Mouse (Mus musculus) embryonic facial prominence, embryonic 13.5 days (tissue): ENCODE results near the gene Syt12. TPM values are rescaled to one million over a fixed set of nuclear protein-coding genes. Genes with fewer than 3 reads are reported as not detected.

Experiments
- ATAC-seq: fragments of 200-750 bp; cut with Nextera tagmentation; 2 replicates; pipeline ENCODE4 v1.8.0; 2017; ENCODE audit warnings: low read depth; ENCODE audit not compliant: insufficient number of reproducible peaks, insufficient read depth, low FRiP score, low TSS enrichment
- H3K27ac ChIP-seq: fragments of 300-500 bp; sonication (generic); 2 replicates; pipeline ENCODE4 v1.5.1; 2015; ENCODE audit warnings: moderate library complexity, mild to moderate bottlenecking, inconsistent platforms
- H3K27me3 ChIP-seq: fragments of 300-500 bp; sonication (generic); 2 replicates; pipeline ENCODE4 v1.6.1; 2015; ENCODE audit warnings: mild to moderate bottlenecking, inconsistent platforms
- H3K36me3 ChIP-seq: fragments of 300-500 bp; sonication (generic); 2 replicates; pipeline ENCODE4 v1.6.1; 2015; ENCODE audit warnings: mild to moderate bottlenecking, inconsistent platforms
- H3K4me1 ChIP-seq: fragments of 300-500 bp; sonication (generic); 2 replicates; pipeline ENCODE4 v1.6.1; 2015; ENCODE audit warnings: inconsistent platforms
- H3K4me2 ChIP-seq: fragments of 300-500 bp; sonication (generic); 2 replicates; pipeline ENCODE4 v1.6.1; 2015; ENCODE audit warnings: moderate library complexity, mild to moderate bottlenecking, inconsistent platforms
- H3K4me3 ChIP-seq: fragments of 300-500 bp; sonication (generic); 2 replicates; pipeline ENCODE4 v1.5.1; 2015; ENCODE audit warnings: mild to moderate bottlenecking, inconsistent platforms
- H3K9ac ChIP-seq: fragments of 300-500 bp; sonication (generic); 2 replicates; pipeline ENCODE4 v1.6.1; 2015; ENCODE audit warnings: mild to moderate bottlenecking, inconsistent platforms
- H3K9me3 ChIP-seq: fragments of 300-500 bp; sonication (generic); 2 replicates; pipeline ENCODE4 v1.6.1; 2016; ENCODE audit warnings: inconsistent platforms
- WGBS: fragments of 180-500 bp; shearing (Covaris S2); methylation state at CpG from one replicate; pipeline ENCODE4 v1.1.7; 2015; ENCODE audit warnings: mixed read lengths; 5-methylcytosine and 5-hydroxymethylcytosine counted together
- polyA plus RNA-seq: library from polyadenylated mRNA; unstranded; fragments of >200 nt; fragmentation: Nextera tagmentation; extraction: Ambion mirVana; gene quantifications from 2 replicates; pipeline ENCODE4 v1.2.1, GENCODE M21; 2015

Gene Syt12
- polyA plus RNA-seq, 1 experiment from 2014 or later: 2.3 TPM

DNA sequence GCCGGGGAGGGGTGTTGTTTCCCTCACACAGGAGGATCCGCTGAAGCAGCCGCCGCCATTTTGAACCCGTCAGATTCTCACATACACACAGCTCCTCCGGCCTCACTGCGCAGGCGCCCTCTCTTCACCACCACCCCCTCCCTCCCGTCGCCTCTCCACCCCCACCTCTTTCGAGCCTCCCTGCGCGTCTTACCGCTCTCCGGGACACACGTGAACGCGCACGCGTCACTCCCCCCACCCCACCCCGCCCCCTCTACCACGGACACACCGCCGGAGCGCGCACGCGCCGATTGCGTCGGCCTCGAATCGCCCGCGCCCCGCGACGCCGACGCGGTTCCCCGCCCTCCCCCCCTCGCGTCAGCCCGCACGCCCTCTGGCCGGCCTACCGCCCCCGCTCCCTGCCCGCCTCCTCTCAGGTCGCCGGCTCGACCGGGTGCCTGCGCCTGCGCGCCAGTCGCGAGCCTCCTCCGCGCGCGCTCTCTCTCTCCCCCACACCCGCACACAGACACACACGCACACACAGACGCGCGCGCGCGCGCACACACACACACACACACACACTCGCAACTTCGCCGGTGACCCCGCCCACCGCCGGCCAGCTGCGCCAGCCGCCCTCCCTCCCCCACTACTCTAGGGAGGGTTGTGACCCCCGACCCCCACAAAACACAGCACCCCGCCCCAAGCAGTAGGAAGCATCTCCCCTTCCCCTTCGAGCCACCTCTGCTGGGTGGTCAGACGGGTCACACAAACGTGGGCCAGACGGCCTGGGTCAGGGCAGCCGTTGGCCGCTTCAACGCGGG, 80.0 kb downstream of the Syt12 start:
- Histone ChIP-seq H3K27ac (peak overlapping the region; percentile 92), H3K9me3 (no peaks in the 10 kb centered on the region), H3K9ac (peak overlapping the region; percentile 100), H3K4me1 (peaks cover 25% of the 10 kb centered on the region), H3K36me3 (peaks cover 5% of the 10 kb centered on the region; the same call in 1 of the 2 replicates), H3K4me3 (peak overlapping the region; percentile 99), H3K4me2 (peak overlapping the region; percentile 85), H3K27me3 (no peaks in the 10 kb centered on the region)
- WGBS: under 1% methylated on average over 60 of the region's 90 CpGs
- ATAC-seq: peak; percentile 94

DNA sequence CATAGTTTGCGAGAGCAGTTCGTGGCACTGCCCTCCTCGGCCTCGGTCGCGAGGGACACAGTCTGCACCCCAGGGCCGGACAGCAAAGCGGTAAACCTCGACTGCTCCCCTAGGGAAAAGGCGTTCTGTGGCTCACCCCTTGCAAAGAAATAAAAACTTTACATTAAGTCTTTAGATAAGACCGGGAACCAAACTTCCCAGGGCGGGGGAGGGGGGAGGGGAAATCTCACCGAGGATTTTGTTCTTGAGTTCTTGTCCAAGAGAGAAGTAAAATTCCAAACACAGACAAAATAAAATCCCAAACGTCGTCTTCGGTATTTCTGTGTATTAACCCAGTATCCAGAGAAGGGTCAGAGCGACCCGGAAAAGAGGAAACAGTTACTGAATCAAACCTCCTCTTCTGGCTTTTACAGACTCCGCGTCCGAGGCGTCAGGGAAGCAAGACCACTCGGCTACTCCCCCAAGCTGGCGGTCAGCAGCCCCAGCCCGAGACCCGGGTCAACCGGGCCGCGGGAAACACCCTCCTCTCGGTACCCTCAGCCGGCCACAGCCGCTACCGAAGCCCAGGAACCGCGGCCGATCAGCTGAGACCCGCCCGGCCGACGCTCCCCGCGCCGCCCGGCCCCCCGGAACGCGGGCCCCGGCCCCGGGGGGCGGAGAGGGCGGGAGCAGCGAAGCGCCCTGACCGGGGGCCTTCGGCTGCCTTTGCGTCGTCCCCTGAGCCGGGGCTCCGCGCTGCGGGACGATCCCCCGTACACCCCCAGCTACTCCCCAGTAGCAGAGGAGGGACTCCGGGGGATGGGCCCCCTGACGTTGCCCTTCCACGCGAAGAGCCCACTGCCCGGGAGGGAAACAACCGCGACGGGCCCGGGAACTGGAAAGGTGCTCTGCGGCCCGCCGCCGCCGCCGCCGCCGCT, 80.9 kb downstream of the Syt12 start:
- peaks cover 25% of the 10 kb centered on the region for H3K4me1 ChIP-seq
- H3K9ac ChIP-seq: peak overlapping the region; percentile 100
- H3K27me3 ChIP-seq: no peaks in the 10 kb centered on the region
- peak overlapping the region; percentile 99 for H3K4me3 ChIP-seq
- peaks cover 12% of the 10 kb centered on the region; the same call in 1 of the 2 replicates for H3K36me3 ChIP-seq
- WGBS: under 1% methylated on average over 78 of the region's 80 CpGs
- peak overlapping the region; percentile 75 for H3K4me2 ChIP-seq
- H3K27ac ChIP-seq: peak overlapping the region; percentile 92
- ATAC-seq: peak; percentile 53
- no peaks in the 10 kb centered on the region for H3K9me3 ChIP-seq

Other genes with a start within 250 kb of the Syt12 start
- 21.2 and 24.9 TPM in 2 replicates for gene Pold4, start 245.5 kb downstream of the Syt12 start, polyA plus RNA-seq
- 17.4 and 20.3 TPM in 2 replicates for gene Ssh3, start 208.3 kb downstream of the Syt12 start, polyA plus RNA-seq
- gene Ankrd13d, start 194.3 kb downstream of the Syt12 start, polyA plus RNA-seq: 12.6 and 13.5 TPM in 2 replicates
- 17.0 and 19.6 TPM in 2 replicates for gene Grk2, start 171.2 kb downstream of the Syt12 start, polyA plus RNA-seq
- gene Kdm2a, start 79.2 kb downstream of the Syt12 start, polyA plus RNA-seq: 53.6 and 59.4 TPM in 2 replicates
- 39.2 and 42.7 TPM in 2 replicates for gene Rhod, start 38.0 kb downstream of the Syt12 start, polyA plus RNA-seq
- gene 2010003K11Rik, start 21.1 kb upstream of the Syt12 start, polyA plus RNA-seq: not detected in 2 replicates
- gene Pcx, start 33.0 kb upstream of the Syt12 start, polyA plus RNA-seq: 24.8 and 26.3 TPM in 2 replicates
- 8.7 and 9.9 TPM in 2 replicates for gene Lrfn4, start 138.2 kb upstream of the Syt12 start, polyA plus RNA-seq
- 62.5 and 66.6 TPM in 2 replicates for gene Rce1, start 148.2 kb upstream of the Syt12 start, polyA plus RNA-seq
- 5.2 and 8.0 TPM in 2 replicates for gene Gm960, start 221.2 kb upstream of the Syt12 start, polyA plus RNA-seq
- 2.6 and 2.9 TPM in 2 replicates for gene Sptbn2, start 233.7 kb upstream of the Syt12 start, polyA plus RNA-seq